Mouse (Mus musculus): ENCODE measurements around the gene Arhgap27. TPM values are rescaled to one million over a fixed set of nuclear protein-coding genes. Genes with fewer than 3 reads are reported as not detected.

Arhgap27 gene
- polyA plus RNA-seq, 1 experiment = 6.9 TPM

DNA sequence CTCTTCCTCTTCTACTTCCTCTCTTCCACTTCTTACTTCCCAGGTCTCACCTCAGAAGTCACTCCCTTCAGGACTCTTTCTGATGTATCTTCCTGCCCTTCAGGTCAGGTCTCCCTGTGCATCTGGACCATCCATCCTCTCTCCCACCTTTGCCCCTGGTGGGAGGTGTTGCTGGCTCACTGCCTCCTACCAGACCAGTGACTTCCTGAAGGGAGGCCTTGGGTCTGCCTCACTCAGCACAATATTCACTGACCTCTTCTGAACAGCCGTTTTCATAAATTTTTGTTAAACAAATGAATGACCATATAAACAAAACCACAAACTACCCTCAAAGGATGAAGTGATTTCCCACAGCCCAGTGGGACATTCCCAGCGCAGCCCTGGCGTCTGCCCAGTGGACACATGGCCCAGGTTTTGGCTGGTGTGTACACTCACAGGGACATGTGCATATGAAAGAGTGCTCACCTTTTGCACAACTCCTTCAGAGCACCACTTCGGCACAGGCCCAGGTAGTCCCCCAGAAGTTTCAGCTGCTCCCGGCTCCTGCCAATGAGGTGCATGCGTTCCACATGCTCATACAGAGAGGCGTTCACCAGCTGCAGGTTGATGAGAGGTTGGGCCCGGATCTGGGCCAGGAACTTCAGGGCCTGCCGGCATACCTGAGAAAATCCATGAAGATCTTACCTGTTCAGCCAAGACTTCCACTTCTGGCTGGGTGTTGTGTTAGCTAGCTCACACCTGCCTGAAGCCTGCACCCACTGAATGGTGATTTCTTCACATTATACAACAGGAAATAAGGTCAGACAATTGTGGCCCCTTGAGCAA is 7.1 kb upstream of the Arhgap27 start:
- Histone ChIP-seq H3K4me3 (ENCODE audit: insufficient read depth, low read depth, low read length) (no peak overlapping the region), H3K4me1 (ENCODE audit: control insufficient read depth, insufficient read depth, insufficient read length, low read length) (peaks cover 54% of the 10 kb centered on the region), H3K27ac (replicated peaks; ENCODE audit: low read depth, low read length) (peak overlapping the region; percentile 86)

DNA sequence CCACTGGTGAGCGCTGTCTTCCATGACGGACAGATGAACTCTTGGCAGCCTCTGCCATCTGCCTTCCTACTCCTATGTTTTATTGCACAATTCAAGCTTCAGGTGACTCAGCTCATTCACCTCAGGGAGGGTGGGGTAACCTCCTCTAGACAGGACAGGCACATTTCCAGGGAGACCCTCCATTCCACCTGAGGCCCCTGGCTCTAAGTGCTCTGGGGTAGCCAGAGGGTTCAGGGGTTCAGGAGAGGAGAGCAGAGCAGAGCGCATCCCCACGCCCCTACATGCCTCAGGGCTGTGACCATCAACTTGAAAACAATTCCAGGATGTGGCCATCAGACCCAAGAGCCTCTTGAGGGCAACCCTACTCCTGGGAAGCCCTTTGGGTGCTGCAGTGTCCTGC is 2.0 kb upstream of the Arhgap27 start:
- Histone ChIP-seq H3K4me1 (ENCODE audit: control insufficient read depth, insufficient read depth, insufficient read length, low read length) (peaks cover 30% of the 10 kb centered on the region), H3K4me3 (ENCODE audit: insufficient read depth, low read depth, low read length) (no peak overlapping the region), H3K27ac (replicated peaks; ENCODE audit: low read depth, low read length) (no peak overlapping the region)

DNA sequence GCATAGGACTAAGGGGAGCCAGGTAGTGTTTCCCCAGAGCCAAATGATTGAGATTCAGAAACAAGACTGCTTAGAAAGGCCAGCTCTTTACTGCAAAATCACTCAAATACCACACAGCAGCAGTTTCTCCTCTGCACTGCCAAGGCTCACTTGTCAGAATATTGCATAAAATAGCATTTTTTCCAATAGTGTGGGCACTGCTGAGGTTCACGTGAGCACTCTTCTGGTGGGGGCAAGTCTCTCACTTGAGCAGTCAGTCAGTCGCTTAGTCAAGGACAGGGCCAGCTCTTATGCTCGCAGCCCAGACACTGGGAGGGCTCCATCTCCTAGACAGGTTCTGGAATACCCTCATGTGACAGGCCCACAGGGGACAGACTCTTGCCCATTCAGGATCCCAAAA is 1.5 kb upstream of the Arhgap27 start:
- H3K4me1 ChIP-seq (ENCODE audit: control insufficient read depth, insufficient read depth, insufficient read length, low read length) = peaks cover 25% of the 10 kb centered on the region
- no peak overlapping the region for H3K4me3 ChIP-seq (ENCODE audit: insufficient read depth, low read depth, low read length)
- no peak overlapping the region; the same call in 1 of the 2 replicates for H3K27ac ChIP-seq (replicated peaks; ENCODE audit: low read depth, low read length)

DNA sequence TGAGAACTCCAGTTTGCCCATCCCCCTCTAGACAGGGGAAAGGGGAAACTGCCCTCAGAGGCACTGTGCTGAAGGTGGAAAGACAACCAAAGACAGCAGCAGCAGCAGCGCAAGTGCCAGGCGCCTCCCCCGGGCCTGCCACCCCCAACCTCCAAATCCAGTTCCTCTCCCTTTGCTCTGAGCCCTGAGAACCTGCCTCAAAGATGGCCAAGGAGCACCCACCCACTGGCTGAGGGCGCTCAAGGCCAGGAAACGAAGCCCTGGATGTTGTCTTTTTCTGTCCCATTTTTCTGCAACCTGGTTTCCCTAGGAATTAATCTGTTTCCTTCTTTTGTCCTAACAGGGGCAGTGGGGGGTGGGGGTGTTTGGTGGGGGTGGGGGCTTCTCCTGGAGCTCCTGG is 843 bp upstream of the Arhgap27 start:
- Histone ChIP-seq H3K4me3 (ENCODE audit: insufficient read depth, low read depth, low read length) (peak overlapping the region; percentile 58), H3K4me1 (ENCODE audit: control insufficient read depth, insufficient read depth, insufficient read length, low read length) (peaks cover 19% of the 10 kb centered on the region), H3K27ac (replicated peaks; ENCODE audit: low read depth, low read length) (peak overlapping the region; percentile 84)

DNA sequence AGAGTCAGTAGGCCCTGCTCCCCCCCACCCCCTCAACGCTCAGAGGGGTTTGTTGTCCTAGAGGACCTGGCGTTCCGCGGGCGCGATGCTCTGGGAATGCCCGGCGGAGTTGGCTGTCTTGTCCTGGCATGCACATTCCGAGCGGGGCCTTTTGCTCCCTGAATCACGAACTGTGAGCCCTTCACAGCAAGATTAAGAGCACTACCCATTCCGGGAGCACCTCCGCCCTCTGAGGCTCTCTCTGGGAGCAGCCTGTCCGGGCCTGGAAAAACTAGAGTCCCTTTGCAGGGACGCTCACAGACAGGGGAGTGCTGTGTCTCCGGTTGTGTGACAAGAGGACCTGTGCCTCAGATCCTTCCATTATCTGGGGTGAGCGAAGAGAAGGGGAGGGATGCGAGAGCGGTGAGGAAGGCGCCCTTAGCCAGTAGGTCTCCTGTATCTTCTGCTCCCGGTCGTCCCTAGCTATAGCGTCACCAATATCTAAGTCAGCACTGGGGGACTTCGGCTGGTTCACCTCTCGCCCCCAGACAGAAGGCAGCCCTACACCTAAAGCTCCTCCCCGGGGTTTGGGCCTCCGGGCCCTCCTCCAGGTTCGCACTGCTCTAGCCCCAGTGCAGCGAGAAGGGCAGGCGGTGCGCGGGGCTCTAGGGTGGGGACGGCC is 841 bp downstream of the Arhgap27 start:
- peak overlapping the region; percentile 90 for H3K27ac ChIP-seq (replicated peaks; ENCODE audit: low read depth, low read length)
- peaks cover 13% of the 10 kb centered on the region for H3K4me1 ChIP-seq (ENCODE audit: control insufficient read depth, insufficient read depth, insufficient read length, low read length)
- peak overlapping the region; percentile 58 for H3K4me3 ChIP-seq (ENCODE audit: insufficient read depth, low read depth, low read length)

DNA sequence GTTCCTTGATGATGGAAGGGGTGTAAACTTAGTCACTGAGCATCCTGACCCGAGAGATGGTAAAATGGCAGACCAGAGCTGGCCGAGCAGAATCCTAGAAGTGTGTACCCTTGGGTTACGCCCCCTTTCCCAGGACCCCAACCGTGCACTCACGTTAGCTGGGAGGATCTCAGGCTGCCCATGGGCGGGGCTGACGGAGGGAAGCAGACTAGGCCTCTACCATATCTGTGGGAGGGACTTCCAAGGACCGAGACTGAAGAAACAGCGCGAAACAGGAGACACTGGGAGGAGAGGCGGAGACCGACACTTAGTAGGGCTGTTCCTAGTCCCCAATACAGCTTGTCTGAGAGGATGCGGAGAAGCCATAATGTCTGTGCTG is 1.4 kb downstream of the Arhgap27 start:
- Histone ChIP-seq H3K27ac (replicated peaks; ENCODE audit: low read depth, low read length) (peak overlapping the region; percentile 90), H3K4me1 (ENCODE audit: control insufficient read depth, insufficient read depth, insufficient read length, low read length) (peaks cover 16% of the 10 kb centered on the region)

DNA sequence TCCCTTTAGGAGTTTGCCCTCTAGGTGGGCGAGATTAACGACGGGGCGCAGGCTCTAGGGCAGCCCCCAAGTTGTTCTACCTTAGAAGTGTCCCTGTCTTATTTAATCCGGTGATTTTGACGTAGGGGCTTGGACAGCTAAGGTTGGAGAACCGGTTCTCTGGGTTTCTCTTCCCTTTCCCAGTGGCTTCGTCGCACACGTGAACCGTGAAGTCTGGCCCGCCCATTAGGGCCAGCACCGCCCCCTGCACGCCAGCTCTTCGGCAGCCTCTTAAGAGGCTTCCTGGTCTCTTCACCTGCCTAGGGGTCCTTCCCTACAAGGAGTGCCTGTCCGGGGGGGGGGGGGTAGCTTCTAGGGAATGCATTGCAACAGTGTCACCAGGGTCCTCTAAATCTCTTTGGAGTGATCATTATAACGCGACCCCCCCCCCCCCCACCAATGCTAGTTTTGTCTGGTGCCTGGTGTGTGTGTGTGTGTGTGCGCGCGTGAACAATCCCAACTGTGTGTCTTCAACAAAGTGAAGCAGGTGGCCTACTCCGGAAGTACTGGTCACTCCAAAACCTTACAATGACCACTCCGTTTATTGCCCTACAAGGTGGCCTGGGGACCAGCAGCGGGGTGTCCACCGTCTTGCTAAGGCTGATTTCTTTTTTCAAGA is 2.0 kb downstream of the Arhgap27 start:
- 0 out of 2 replicates have a peak overlapping the region, but pooled peaks have one; percentile 90 for H3K27ac ChIP-seq (replicated peaks; ENCODE audit: low read depth, low read length)
- H3K4me1 ChIP-seq (ENCODE audit: control insufficient read depth, insufficient read depth, insufficient read length, low read length) = peaks cover 16% of the 10 kb centered on the region
- H3K4me3 ChIP-seq (ENCODE audit: insufficient read depth, low read depth, low read length) = peak overlapping the region; percentile 58

More for the DNA sequence above, 1.4 kb downstream of the Arhgap27 start:
- peak overlapping the region; percentile 58 for H3K4me3 ChIP-seq (ENCODE audit: insufficient read depth, low read depth, low read length)

DNA sequence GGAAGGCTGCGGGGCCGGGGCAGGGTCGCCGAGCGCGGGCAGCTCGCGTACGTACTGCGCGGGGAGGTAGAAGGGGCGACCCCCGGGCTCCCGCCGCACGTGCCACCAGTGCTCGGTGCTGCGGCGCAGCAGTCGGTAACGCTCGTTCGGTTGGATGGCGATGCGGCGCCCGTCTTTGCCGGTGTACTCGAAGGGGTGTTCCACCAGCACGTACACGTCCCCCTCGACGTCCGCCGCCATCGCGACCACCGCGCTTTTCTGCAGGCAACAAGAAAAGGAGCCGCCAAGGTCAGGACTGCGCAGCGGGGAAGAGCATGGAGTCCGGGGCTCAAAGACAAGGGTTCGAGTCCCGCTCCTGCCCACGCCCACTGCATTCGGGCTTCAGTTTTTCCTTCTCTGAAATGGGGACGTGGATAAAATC is 2.8 kb downstream of the Arhgap27 start:
- peak overlapping the region; percentile 58 for H3K4me3 ChIP-seq (ENCODE audit: insufficient read depth, low read depth, low read length)
- no peak overlapping the region for H3K27ac ChIP-seq (replicated peaks; ENCODE audit: low read depth, low read length)
- H3K4me1 ChIP-seq (ENCODE audit: control insufficient read depth, insufficient read depth, insufficient read length, low read length) = peaks cover 16% of the 10 kb centered on the region

DNA sequence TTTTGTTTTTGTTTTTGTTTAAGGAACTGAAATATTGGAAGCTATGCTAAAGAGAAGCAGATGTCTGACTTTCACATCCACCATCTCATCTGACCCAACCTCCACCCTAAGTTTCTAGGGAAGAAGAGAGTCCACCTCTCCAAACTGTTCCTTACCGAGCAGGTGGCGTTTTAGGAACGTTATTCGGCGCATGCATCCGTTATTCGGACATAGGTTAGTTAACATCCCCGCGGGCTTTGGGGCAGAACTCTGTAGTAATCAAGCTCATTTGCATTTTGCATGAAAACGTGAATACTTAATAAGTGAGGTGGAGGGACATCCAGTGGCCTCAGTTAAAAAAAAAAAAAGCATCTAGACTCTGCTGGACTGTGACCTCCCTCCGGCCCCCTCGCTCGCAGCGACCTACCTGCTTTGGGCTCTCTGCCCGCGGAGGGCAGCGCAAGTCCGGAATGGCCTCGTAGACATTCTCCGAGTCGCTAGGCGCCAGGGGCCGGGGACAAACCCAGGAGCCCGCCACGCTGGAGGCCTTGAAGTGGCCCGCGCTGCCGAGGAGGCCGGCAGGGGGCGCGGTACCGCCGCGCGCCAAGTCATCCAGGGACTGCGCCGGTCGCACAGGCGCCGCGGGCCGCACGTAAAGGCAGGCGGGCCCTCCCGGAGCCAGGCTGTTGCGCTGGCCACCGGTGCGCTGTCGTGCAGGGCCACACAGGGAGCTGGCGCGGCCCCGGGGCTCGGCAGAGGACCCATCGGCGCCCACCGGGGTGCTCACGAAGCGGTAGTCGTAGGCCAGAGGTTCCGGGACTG is 3.5 kb downstream of the Arhgap27 start:
- H3K4me1 ChIP-seq (ENCODE audit: control insufficient read depth, insufficient read depth, insufficient read length, low read length) = peaks cover 13% of the 10 kb centered on the region
- no peak overlapping the region for H3K27ac ChIP-seq (replicated peaks; ENCODE audit: low read depth, low read length)
- peak overlapping the region; percentile 58 for H3K4me3 ChIP-seq (ENCODE audit: insufficient read depth, low read depth, low read length)

DNA sequence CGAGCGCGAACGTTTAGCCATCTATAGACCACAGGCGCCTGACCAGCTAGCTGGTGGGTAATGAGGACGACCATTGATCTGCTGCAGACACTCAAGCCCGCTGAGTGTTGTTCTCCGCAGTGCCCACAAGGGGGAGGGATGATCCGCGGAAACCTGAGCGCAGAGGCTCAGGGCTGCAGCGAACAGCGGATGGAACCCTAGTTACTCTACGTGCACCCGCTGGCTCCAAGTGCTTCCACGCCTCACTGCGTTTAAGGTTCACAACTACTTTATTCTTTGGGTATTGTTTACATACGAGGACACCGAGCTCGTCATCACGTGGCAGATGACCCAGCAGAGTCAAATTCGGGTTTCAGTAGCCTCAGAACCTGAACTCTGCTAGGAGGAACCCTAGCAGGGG is 4.4 kb downstream of the Arhgap27 start:
- peak overlapping the region; percentile 20 for H3K27ac ChIP-seq (replicated peaks; ENCODE audit: low read depth, low read length)
- H3K4me3 ChIP-seq (ENCODE audit: insufficient read depth, low read depth, low read length) = peak overlapping the region; percentile 39
- peaks cover 9% of the 10 kb centered on the region for H3K4me1 ChIP-seq (ENCODE audit: control insufficient read depth, insufficient read depth, insufficient read length, low read length)

DNA sequence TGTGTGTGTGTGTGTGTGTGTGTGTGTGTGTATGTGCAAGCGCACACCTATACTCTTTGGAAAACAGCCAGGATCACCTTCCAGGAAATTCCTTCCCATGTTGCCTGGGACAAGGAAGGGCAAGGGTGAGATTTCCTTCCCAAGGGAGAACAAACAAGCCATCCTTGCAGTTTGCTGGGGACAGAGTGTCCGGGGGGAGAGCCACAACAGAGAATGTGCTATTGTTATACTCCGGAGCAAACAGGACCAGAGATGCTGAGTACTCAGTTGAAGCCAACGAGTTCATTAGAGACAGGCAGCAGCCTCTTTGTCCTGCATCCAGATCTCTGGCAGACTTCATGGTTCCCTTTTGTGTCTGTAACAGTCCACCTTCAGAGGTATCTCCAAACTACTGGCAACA is 5.2 kb downstream of the Arhgap27 start:
- H3K4me1 ChIP-seq (ENCODE audit: control insufficient read depth, insufficient read depth, insufficient read length, low read length) = peaks cover 9% of the 10 kb centered on the region
- H3K4me3 ChIP-seq (ENCODE audit: insufficient read depth, low read depth, low read length) = no peak overlapping the region
- peak overlapping the region; percentile 20; the same call in 1 of the 2 replicates for H3K27ac ChIP-seq (replicated peaks; ENCODE audit: low read depth, low read length)

DNA sequence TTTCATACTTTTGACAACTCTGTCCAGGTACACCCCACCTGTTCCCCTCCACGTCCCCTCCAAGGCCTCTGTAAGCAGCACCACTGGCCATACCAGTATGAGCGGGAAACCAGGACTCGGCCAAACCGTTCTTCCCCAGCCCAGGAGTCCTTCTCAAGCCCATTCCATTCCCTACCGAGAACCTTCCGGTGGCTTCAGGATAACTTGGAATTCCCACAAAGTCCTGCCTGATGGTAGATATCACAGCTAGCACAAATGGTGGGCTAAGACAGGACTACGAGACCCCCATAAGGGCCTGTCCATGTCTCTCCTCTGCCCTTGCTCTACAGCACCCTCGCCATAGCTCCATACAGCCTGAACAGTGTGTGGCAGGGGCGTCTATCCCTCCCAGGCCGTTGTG is 5.8 kb downstream of the Arhgap27 start:
- H3K27ac ChIP-seq (replicated peaks; ENCODE audit: low read depth, low read length) = peak overlapping the region; percentile 22
- no peak overlapping the region for H3K4me3 ChIP-seq (ENCODE audit: insufficient read depth, low read depth, low read length)
- peaks cover 9% of the 10 kb centered on the region for H3K4me1 ChIP-seq (ENCODE audit: control insufficient read depth, insufficient read depth, insufficient read length, low read length)

DNA sequence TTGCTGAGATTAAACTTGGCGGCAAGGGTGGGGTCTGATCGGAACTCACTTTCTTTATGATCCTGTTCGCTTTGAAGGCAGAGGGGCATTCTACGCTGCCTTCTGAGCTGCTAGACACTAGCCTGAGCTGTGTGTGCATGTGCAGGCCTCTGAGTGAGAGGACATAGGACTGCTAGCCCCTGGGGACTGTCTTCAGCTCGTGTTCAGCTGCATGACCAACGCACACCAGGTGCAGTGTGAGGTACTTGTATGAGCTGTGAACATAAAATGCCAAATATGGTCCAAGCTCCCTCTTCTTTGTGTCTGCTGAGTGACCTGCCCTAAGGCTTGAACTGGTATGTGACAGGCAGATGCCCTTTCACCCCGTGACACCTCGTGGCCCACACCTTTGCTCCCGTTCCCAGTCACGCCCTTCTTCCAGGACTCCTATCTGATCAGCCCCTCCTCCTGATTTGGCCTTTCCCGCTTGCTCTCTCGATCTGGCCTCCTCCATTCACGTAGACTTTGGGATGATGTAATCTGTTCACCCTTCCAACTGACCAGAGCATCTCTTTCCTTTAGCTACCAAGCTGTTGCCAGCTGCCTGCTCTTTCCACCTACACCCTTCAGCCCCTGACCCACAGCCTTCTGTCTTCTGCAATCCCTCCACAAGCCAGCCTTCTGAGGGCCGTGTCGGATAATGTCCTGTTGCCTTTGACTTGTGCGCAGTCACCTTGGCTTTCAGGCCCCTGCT is 6.4 kb downstream of the Arhgap27 start:
- Histone ChIP-seq H3K4me3 (ENCODE audit: insufficient read depth, low read depth, low read length) (no peak overlapping the region), H3K4me1 (ENCODE audit: control insufficient read depth, insufficient read depth, insufficient read length, low read length) (peaks cover 9% of the 10 kb centered on the region), H3K27ac (replicated peaks; ENCODE audit: low read depth, low read length) (peak overlapping the region; percentile 22)

DNA sequence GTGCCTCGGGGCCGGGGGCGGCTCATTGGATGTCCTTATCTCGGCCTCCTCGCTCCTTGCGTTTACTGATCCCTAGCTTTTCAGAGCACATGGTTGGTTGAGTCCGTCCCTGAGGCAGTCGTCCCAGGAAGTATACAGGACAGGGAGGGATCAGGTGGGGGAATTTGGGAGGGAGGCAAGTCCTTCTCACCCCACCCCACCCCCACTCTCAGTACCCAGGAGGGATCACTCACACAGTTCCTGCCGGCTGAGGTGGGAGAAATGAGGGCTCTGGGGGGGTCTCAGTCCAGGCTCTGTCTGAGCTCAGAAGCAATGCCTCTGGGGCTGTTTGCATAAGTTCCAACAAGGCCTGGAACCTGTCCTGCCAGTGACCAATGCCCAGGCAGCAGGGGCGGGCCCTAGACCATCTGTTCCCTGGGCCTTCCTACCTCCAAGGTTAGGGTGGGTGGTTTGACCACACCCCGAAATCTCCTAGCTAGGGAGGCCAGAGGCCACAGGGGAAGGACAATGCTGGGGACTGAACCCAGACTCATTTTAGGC is 7.4 kb downstream of the Arhgap27 start:
- Histone ChIP-seq H3K4me3 (ENCODE audit: insufficient read depth, low read depth, low read length) (no peak overlapping the region), H3K27ac (replicated peaks; ENCODE audit: low read depth, low read length) (no peak overlapping the region), H3K4me1 (ENCODE audit: control insufficient read depth, insufficient read depth, insufficient read length, low read length) (peaks cover 8% of the 10 kb centered on the region)

Data from brown adipose tissue, adult 24 weeks (tissue).